Mouse (Mus musculus) ovary, postnatal 10 days (tissue): ENCODE data around the gene Ano7.
"Not testable (repeated sequence)": the region's sequence is repeated elsewhere in the genome, so short reads cannot be mapped to it uniquely, and the experiment has no call there.

Source experiments
- DNase-seq: peaks from one replicate; pipeline ENCODE4 v3.0.0; 2022; ENCODE audit warnings: low spot score

Gene Ano7

DNA sequence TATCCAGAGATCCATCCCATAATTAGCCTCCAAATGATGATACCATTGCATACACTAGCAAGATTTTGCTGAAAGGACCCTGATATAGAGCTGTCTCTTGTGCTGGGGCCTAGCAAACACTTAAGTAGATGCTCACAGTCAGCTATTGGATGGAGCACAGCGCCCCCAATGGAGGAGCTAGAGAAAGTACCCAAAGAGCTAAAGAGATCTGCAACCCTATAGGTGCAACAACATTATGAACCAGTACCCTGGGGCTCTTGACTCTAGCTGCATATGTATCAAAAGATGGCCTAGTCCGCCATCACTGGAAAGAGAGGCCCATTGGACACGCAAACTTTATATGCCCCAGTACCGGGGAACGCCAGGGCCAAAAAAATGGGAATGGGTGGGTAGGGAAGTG lies 76.4 kb downstream of the Ano7 start:
- not testable (repeated sequence) for DNase-seq

DNA sequence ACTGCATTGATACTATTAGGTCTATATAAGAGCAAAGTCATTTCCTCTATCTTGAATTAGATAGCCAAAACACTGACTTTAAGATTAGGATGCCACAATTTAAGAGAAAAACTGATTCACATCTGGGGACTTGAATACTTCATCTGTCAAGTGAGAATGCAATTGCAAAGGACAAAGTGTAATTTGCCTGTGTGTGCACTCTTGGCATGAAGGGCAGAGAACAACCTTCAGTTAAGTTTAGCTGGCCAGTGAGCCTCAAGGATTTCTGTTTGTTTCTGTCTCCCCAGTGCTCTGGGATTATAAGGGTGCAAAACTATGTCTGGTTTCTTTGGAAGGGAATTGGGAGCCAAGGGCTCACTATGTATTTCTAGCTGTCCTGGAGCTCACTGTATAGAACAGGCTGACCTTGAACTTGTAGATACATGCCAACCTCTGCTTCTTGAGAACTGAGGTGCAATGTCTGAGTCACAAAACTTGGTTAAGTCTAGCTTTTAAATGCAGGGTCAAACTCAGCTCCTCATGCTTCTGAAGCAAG lies 80.1 kb downstream of the Ano7 start:
- DNase-seq, result no peak
